Mouse (Mus musculus): ENCODE results near the gene Rtp2. TPM values are rescaled to one million over a fixed set of nuclear protein-coding genes. Genes with fewer than 3 reads are reported as not detected.

Rtp2 gene
- polyA plus RNA-seq, 1 experiment from 2014 or later: not detected

DNA sequence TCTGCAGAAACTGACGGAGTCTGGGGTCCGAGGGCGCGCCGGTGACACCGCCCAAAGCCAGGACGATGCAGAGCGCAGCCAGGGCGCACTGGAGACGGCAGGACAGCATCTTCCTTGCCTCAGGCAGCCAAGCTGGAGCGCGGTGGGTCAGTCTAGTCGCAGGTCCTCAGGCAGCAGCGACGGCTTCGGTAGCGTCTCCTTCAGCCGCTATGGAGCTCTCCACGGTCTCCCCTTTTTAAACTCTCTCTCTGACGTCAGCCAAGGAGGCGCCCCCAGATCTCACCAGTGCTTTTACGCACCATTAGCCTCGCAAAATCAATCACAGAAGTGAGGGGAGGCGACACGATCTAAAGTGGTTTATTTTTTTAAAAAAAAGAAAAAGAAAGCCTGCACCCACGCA lies 41.6 kb downstream of the Rtp2 start, which contains the start of gene Sst:
Gene Sst (minus strand): TSS at position 323 of the 400 bp plus-strand sequence.
- no peaks in the 10 kb centered on the region; the same call in 1 of the 2 replicates for H3K9me3 ChIP-seq (ENCODE audit: control insufficient read depth, low read length)
- H3K36me3 ChIP-seq (ENCODE audit: control insufficient read depth, insufficient read depth, low read length): no peaks in the 10 kb centered on the region
- H3K4me2 ChIP-seq: no peak within 1 kb of the TSS
- 11% methylated on average over 26 of the region's 26 CpGs for WGBS
- peaks cover 16% of the 10 kb centered on the region for H3K27me3 ChIP-seq (replicated peaks; ENCODE audit: control insufficient read depth, insufficient read depth, low read length)
- DNase-seq (ENCODE audit: low spot score): no peak
- ATAC-seq (replicated peaks; ENCODE audit: low FRiP score): no peak
- no peaks in the 10 kb centered on the region for H3K4me1 ChIP-seq (replicated peaks; ENCODE audit: control insufficient read depth, insufficient read depth, low read length)
- H3K27ac ChIP-seq (ENCODE audit: low read depth, low read length): no peak within 1 kb of the TSS
- H3K9ac ChIP-seq (ENCODE audit: low read depth, low read length): no peak within 1 kb of the TSS
- no peak within 1 kb of the TSS for H3K4me3 ChIP-seq (ENCODE audit: low read depth, low read length)

DNA sequence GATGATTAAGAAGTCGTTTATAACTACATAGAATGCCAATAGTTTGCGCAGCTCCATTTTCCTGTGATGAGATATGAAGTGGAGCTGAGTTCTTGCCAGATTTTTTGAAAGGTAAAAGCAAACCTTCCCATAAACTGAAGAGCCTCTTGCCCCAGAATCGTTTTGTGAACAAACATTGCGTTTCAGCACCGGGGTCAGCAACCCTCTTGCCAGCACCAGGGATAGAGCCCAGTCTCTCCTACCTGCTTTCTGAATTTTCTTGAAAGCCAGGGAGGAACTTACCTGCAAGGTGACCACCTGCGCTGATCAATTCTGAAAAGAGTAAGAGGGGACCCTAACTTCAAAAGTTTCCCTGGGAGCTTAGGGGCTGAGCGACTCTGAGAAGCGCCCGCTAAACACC lies 42.0 kb downstream of the Rtp2 start:
- Histone ChIP-seq H3K27ac (ENCODE audit: low read depth, low read length) (no peak overlapping the region), H3K4me3 (ENCODE audit: low read depth, low read length) (no peak overlapping the region), H3K9me3 (ENCODE audit: control insufficient read depth, low read length) (no peaks in the 10 kb centered on the region; the same call in 1 of the 2 replicates), H3K9ac (ENCODE audit: low read depth, low read length) (no peak overlapping the region), H3K4me1 (replicated peaks; ENCODE audit: control insufficient read depth, insufficient read depth, low read length) (no peaks in the 10 kb centered on the region), H3K27me3 (replicated peaks; ENCODE audit: control insufficient read depth, insufficient read depth, low read length) (peaks cover 16% of the 10 kb centered on the region), H3K4me2 (no peak overlapping the region), H3K36me3 (ENCODE audit: control insufficient read depth, insufficient read depth, low read length) (no peaks in the 10 kb centered on the region)
- ATAC-seq (replicated peaks; ENCODE audit: low FRiP score): no peak
- WGBS: 10% methylated on average over 9 of the region's 9 CpGs
- DNase-seq (ENCODE audit: low spot score): no peak

DNA sequence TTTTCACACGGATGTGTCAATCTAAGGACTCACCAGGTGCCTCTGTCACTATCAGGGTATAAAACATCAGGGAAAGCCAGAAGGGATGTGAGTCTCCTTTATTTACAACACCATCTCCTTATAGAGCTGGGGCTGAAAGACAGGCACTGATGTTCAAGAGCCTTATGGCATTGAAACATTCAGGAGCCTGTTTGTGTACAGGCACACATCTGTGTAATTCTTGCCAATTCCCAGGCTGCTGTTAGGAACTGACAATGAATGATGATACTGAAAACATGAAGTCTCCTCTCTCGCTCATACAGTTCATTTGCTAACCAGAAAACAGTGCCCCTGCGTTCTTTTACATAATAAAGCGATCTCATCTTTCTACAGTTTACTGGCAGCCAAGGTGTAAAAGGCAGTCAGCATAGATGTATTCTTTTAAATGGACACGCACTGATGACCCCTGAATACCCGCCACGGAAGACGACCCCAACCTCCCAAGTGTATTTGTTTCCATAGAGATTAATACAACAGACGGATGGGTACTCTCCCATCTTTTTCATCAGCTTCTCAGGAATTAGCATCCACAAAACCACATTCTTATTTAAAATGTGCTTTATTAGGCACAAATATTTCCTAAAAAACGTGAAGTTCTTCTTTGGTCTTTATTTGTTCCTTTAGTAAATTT lies 44.1 kb downstream of the Rtp2 start:
- Histone ChIP-seq H3K4me3 (ENCODE audit: low read depth, low read length) (no peak overlapping the region), H3K27ac (ENCODE audit: low read depth, low read length) (no peak overlapping the region), H3K4me2 (no peak overlapping the region), H3K36me3 (ENCODE audit: control insufficient read depth, insufficient read depth, low read length) (no peaks in the 10 kb centered on the region), H3K9me3 (ENCODE audit: control insufficient read depth, low read length) (no peaks in the 10 kb centered on the region; the same call in 1 of the 2 replicates), H3K4me1 (replicated peaks; ENCODE audit: control insufficient read depth, insufficient read depth, low read length) (no peaks in the 10 kb centered on the region), H3K9ac (ENCODE audit: low read depth, low read length) (no peak overlapping the region), H3K27me3 (replicated peaks; ENCODE audit: control insufficient read depth, insufficient read depth, low read length) (peaks cover 16% of the 10 kb centered on the region)
- 73% methylated on average over 10 of the region's 10 CpGs for WGBS
- DNase-seq (ENCODE audit: low spot score) (no peak), ATAC-seq (replicated peaks; ENCODE audit: low FRiP score) (no peak)

DNA sequence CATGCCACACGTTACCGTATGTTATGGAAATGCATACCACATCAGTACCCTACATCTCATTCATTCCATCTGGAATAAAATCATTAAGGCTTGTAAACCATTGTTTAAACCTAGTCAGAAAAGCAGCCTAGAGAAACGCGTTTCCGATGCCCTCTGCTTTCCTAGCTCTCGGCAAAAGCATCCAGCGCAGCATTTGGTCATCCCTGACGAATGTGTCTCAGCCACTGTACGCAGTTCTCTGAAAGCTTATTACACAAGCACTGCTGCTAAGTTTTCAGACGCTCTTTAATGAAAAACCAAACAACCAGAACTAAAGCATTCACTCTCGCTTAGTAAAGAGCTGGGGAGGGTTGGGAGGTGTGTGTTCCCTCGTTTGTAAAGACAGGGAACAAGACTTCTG lies 47.1 kb downstream of the Rtp2 start:
- Histone ChIP-seq H3K27me3 (replicated peaks; ENCODE audit: control insufficient read depth, insufficient read depth, low read length) (peaks cover 5% of the 10 kb centered on the region), H3K9ac (ENCODE audit: low read depth, low read length) (no peak overlapping the region), H3K9me3 (ENCODE audit: control insufficient read depth, low read length) (no peaks in the 10 kb centered on the region), H3K4me1 (replicated peaks; ENCODE audit: control insufficient read depth, insufficient read depth, low read length) (no peaks in the 10 kb centered on the region), H3K36me3 (ENCODE audit: control insufficient read depth, insufficient read depth, low read length) (no peaks in the 10 kb centered on the region), H3K4me2 (no peak overlapping the region), H3K27ac (ENCODE audit: low read depth, low read length) (no peak overlapping the region), H3K4me3 (ENCODE audit: low read depth, low read length) (no peak overlapping the region)
- no peak for ATAC-seq (replicated peaks; ENCODE audit: low FRiP score)
- DNase-seq (ENCODE audit: low spot score): no peak
- 74% methylated on average over 12 of the region's 12 CpGs for WGBS

Other genes starting within 250 kb of the Rtp2 start
- 0.33 TPM in 1 of 2 replicates, not detected in the other for gene Sst, start 41.4 kb downstream of the Rtp2 start, polyA plus RNA-seq (2014; fragmentation: Nextera tagmentation; extraction: Ambion mirVana)
- not detected in 2 replicates for gene Gm37419, start 56.1 kb upstream of the Rtp2 start, polyA plus RNA-seq (2014; fragmentation: Nextera tagmentation; extraction: Ambion mirVana)
- 0.38 and 0.42 TPM in 2 replicates for gene Bcl6, start 56.5 kb upstream of the Rtp2 start, polyA plus RNA-seq (2014; fragmentation: Nextera tagmentation; extraction: Ambion mirVana)